ENCODE assay signal across 8 mouse cellular contexts in genomic region chr9:57503622-57504380, GRCm38 (mm10). TPM values are rescaled to one million over a fixed set of nuclear protein-coding genes. Genes with fewer than 3 reads are reported as not detected.
DNase-seq lines count a peak whose midpoint lies in the region; ATAC-seq and TF ChIP-seq lines count a peak whose summit lies in the region.

Rpp25 (plus strand) TSS chr9:57504026.

- TF ChIP-seq CTCF in G1E (IDR thresholded peaks at IDR 0.05; ENCODE audit: low read depth, low read length), result no peak

- peak within 1 kb of the TSS; percentile 70 for H3K4me3 ChIP-seq in G1E (ENCODE audit: low read depth, low read length)
- H3K4me3 ChIP-seq in hindbrain, embryonic 11.5 days (ENCODE audit: low read depth, low read length), result peak within 1 kb of the TSS; percentile 37

- H3K9me3 ChIP-seq in G1E (replicated peaks), result peaks cover 8% of the 10 kb centered on the region
- no peaks in the 10 kb centered on the region for H3K9me3 ChIP-seq in hindbrain, embryonic 11.5 days (ENCODE audit: control insufficient read depth, low read length)

- H3K27ac ChIP-seq in hindbrain, embryonic 11.5 days (ENCODE audit: low read depth, low read length), result no peak within 1 kb of the TSS

- no peaks in the 10 kb centered on the region for H3K36me3 ChIP-seq in G1E (replicated peaks)
- H3K36me3 ChIP-seq in hindbrain, embryonic 11.5 days (ENCODE audit: control insufficient read depth, insufficient read depth, low read length), result no peaks in the 10 kb centered on the region

- H3K27me3 ChIP-seq in G1E (ENCODE audit: insufficient read depth, low read length), result peaks cover 43% of the 10 kb centered on the region
- peaks cover 60% of the 10 kb centered on the region for H3K27me3 ChIP-seq in hindbrain, embryonic 11.5 days (ENCODE audit: control insufficient read depth, insufficient read depth, low read length)

- H3K4me2 ChIP-seq in hindbrain, embryonic 11.5 days (replicated peaks; ENCODE audit: low read depth, low read length), result peak within 1 kb of the TSS; percentile 77

- no peak for DNase-seq in G1E (ENCODE audit: low spot score)
- DNase-seq in adrenal gland, postnatal 25 days, result peak; percentile 79
- DNase-seq in hindbrain, embryonic 11.5 days (ENCODE audit: low spot score), result peak; percentile 65
- DNase-seq in left cerebral cortex, adult 8-10 months (ENCODE audit: low spot score in 2 of 2), result peak; percentile 56 to 62
- DNase-seq in lung, postnatal 36 days, result peak; percentile 56
- DNase-seq in right cerebral cortex, postnatal 4 days, result peak; percentile 45
- DNase-seq in thymus, adult 18-20 months, result no peak

- under 1% methylated on average over 46 of the region's 46 CpGs for WGBS in hindbrain, embryonic 11.5 days

- H3K9ac ChIP-seq in hindbrain, embryonic 11.5 days (ENCODE audit: low read depth, low read length), result peak within 1 kb of the TSS; percentile 41; the same call in 1 of the 2 replicates

- no peak for ATAC-seq in G1E (ENCODE audit: extremely low read depth, insufficient number of reproducible peaks, low FRiP score, poor library complexity, severe bottlenecking)
- peak; percentile 58 for ATAC-seq in frontal cortex, adult (ENCODE audit: low TSS enrichment)
- peak; percentile 69 for ATAC-seq in hindbrain, embryonic 11.5 days (ENCODE audit: low FRiP score)

- H3K4me1 ChIP-seq in G1E (ENCODE audit: insufficient read depth, low read depth, low read length), result peaks cover 53% of the 10 kb centered on the region
- H3K4me1 ChIP-seq in hindbrain, embryonic 11.5 days (replicated peaks; ENCODE audit: control insufficient read depth, insufficient read depth, low read length), result peaks cover 14% of the 10 kb centered on the region

RNA-seq across cellular contexts. Expression of gene Rpp25, which starts in this region (rescaled TPM):
- 10.8 and 17.4 TPM in 2 replicates for total RNA-seq in G1E (2014; fragmentation: Nextera tagmentation)
- total RNA-seq in G1E (2017), result 2.9 and 5.4 TPM in 2 replicates
- 5.4 and 6.2 TPM in 2 replicates for polyA plus RNA-seq in G1E (2012)
- 5.0 and 6.5 TPM in 2 replicates for total RNA-seq in adrenal gland, postnatal 25 days (2021)
- 7.7 and 10.5 TPM in 2 replicates for polyA plus RNA-seq in hindbrain, embryonic 11.5 days (2014; fragmentation: Nextera tagmentation; extraction: Ambion mirVana)
- 10 to 100 TPM; 16.0 to 19.5 (median 17.7) TPM for total RNA-seq in left cerebral cortex, adult 8-10 months (2022)

Comparison
In these comparisons a context has a peak if more than half of its experiments do, and no peak if none do; other contexts are left out.
1. DNase-seq: peak in adrenal gland, postnatal 25 days (single experiment), hindbrain, embryonic 11.5 days (single experiment), left cerebral cortex, adult 8-10 months (2 of 2), lung, postnatal 36 days (single experiment) and right cerebral cortex, postnatal 4 days (single experiment); none in G1E (single experiment) and thymus, adult 18-20 months (0 of 2).